Mouse (Mus musculus): ENCODE data around the gene Trim31. TPM values are rescaled to one million over a fixed set of nuclear protein-coding genes. Genes with fewer than 3 reads are reported as not detected.
"Not testable (repeated sequence)": the region's sequence is repeated elsewhere in the genome, so short reads cannot be mapped to it uniquely, and the experiment has no call there.

The Trim31 gene
- polyA plus RNA-seq, 1 experiment from 2014 or later: 43.1 TPM

DNA sequence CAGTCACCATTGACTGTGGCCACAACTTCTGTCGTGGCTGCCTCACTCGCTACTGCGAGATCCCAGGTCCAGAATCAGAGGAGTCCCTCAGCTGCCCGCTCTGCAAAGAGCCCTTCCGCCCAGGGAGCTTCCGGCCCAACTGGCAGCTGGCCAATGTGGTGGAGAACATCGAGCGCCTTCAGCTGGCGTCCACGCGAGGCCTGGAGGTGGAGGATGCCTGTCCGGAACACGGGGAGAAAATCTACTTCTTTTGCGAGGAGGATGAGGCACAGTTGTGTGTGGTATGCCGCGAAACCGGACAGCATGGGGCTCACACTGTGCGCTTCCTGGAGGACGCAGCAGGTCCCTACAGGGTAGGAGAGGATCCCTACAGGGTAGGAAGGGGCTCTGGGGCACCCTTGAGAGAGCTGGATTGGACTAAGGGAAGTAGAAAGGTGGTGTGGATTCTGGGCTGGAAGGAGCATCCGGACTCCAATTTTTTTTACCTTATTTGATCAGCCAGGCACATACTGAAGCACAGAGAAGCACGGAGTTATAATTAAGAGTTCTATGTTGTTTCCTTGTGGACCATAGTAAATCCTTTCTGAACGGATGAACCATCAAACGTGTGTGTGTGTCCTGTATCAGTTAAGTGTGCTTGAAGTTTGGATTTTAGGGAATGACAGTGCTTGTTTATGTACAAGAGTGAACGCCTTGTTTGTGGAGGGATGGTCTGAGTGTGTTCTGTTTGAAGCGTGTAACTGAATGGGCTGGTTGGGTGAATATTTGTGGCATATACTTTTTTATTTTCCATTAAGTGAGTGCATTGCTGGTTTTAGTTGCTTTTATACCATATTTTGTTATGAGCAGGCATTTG is 27.7 kb upstream of the Trim31 start:
- no peak overlapping the region for H3K27ac ChIP-seq
- no peak overlapping the region for H3K9ac ChIP-seq
- ATAC-seq: no peak
- no peaks in the 10 kb centered on the region for H3K9me3 ChIP-seq
- H3K4me1 ChIP-seq (replicated peaks): 0 out of 2 replicates have a peak, but pooled peaks cover 2% of the 10 kb centered on the region
- 74% methylated on average over 25 of the region's 25 CpGs for WGBS
- H3K4me3 ChIP-seq (replicated peaks): no peak overlapping the region
- no peak overlapping the region; the same call in 1 of the 2 replicates for H3K4me2 ChIP-seq (replicated peaks)
- H3K27me3 ChIP-seq (replicated peaks): 0 out of 2 replicates have a peak, but pooled peaks cover 5% of the 10 kb centered on the region
- no peaks in the 10 kb centered on the region for H3K36me3 ChIP-seq

DNA sequence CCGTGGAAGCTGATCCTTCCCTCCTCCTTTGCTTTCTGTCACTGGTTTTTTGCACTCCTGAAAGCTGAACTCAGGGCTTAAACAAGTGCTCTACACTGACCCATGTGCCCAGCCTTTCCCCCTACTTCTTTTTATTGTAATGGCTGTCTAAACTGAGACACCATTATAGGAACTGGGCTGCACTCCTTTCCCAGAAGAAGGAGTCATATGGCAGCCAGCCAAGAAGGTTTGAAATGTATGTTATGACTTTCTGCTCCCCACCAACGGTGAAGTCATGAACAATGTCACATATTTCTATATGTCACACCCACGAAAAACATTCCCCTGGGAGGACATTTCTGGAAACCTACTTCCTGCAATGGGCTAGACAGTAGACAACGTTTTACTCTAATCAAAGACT is 23.3 kb upstream of the Trim31 start:
- Histone ChIP-seq H3K4me2 (replicated peaks) (no peak overlapping the region), H3K27me3 (replicated peaks) (no peaks in the 10 kb centered on the region), H3K36me3 (no peaks in the 10 kb centered on the region), H3K27ac (no peak overlapping the region), H3K9me3 (no peaks in the 10 kb centered on the region), H3K4me1 (replicated peaks) (no peaks in the 10 kb centered on the region), H3K4me3 (replicated peaks) (no peak overlapping the region), H3K9ac (no peak overlapping the region)
- 32% methylated on average over 4 of the region's 4 CpGs for WGBS
- peak; percentile 4; the same call in 1 of the 2 replicates for ATAC-seq

DNA sequence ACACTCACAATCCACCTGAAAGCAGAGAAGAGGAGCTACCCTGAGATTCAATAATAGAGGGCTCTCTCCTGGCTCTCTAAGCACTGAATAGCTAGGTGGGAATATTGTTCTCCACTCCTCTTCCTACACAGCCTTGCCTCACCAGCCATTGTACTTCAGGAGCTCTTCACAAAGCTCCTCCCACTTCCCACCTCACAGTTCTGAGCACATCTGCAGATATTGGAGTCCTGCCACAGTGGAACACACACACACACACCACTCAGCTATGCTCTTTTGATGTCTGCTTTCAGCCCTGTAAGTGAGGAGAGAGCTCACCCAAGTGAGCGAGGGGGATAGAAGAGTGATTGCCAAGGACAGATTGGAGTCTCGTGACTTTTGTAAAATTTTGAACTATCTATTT is 14.6 kb upstream of the Trim31 start:
- H3K9ac ChIP-seq: no peak overlapping the region
- H3K36me3 ChIP-seq: no peaks in the 10 kb centered on the region
- 74% methylated on average over 2 of the region's 2 CpGs for WGBS
- no peak overlapping the region for H3K4me2 ChIP-seq (replicated peaks)
- no peak overlapping the region for H3K4me3 ChIP-seq (replicated peaks)
- no peak for ATAC-seq
- no peak overlapping the region for H3K27ac ChIP-seq
- no peaks in the 10 kb centered on the region for H3K9me3 ChIP-seq
- no peaks in the 10 kb centered on the region for H3K27me3 ChIP-seq (replicated peaks)
- H3K4me1 ChIP-seq (replicated peaks): no peaks in the 10 kb centered on the region

DNA sequence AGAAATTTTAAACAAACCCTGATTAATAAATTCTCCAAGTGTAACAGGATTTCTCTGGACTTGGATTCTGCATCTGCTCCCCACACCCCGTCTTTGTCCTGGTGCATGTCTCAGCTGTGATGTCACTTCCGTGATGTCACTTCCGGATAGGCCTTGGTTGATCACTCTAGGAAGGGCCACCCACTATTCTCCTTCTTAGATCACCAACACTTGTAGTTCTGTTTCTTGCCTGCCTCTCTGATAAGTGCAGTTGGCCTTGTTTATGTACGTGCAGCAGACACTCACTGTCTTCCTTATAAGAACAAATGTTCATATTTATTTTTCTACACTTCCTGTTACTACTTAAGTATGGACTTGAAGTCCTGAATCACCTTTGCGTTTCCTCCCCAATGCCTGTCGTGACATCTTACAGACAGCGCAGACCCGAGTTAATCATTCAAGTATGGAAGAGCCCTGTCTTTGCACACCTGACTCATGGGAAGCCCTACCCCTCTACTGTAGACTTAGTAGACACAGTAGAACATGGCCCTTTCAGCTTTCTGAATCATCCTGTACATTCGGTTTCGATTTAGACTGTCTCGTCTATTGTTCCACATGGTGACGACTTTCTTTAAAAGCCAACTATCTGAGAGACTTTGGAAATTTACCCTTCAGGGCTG is 12.7 kb upstream of the Trim31 start:
- no peak overlapping the region for H3K9ac ChIP-seq
- H3K27ac ChIP-seq: no peak overlapping the region
- no peaks in the 10 kb centered on the region for H3K36me3 ChIP-seq
- no peaks in the 10 kb centered on the region for H3K9me3 ChIP-seq
- no peaks in the 10 kb centered on the region for H3K27me3 ChIP-seq (replicated peaks)
- no peaks in the 10 kb centered on the region for H3K4me1 ChIP-seq (replicated peaks)
- H3K4me3 ChIP-seq (replicated peaks): no peak overlapping the region
- no peak overlapping the region for H3K4me2 ChIP-seq (replicated peaks)
- WGBS: 84% methylated on average over 12 of the region's 12 CpGs
- ATAC-seq: peak; percentile 79

DNA sequence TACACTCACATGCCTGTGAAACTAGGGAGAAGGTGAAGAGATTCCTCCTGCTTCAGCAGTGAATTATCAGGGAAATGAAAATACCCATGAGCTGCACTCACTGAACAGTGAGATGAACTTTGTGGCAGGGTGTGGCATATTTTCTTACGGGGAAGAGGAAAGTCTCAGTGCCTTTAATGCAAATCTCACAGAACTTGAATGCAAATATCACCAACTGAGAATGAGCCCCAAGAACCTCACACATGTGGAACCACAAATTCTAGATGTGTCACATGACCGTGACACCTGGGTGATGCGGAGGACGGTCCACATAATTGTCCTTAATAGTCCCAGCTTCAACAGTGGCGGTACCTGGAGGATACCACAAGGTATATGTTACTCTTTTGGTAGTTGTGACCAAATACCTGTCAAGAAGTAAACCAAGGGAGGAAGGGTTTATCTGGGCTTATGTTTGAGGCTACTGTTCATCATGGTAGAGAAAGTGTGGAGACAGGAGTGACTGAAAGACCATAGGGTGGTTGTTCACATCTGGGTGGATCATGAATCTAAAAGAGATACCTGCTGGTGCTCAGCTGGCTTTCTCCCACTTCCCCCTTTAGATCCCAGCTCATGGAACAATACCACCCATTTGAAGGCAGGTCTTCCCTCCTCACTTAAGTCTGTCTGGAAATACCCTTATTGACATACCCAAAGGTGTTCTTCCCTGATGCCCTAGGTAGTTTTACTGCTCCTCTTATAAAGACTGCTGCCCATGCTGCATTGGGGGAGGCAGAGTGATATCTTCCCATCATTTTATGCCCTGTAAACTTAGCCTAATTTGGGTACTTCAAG is 7.6 kb upstream of the Trim31 start, which contains the start of gene Trim40:
TSS of gene Trim40 (minus strand) at position 51 of the 831 bp plus-strand sequence.
- no peak within 1 kb of the TSS for H3K4me3 ChIP-seq (replicated peaks)
- no peaks in the 10 kb centered on the region for H3K27me3 ChIP-seq (replicated peaks)
- no peak within 1 kb of the TSS for H3K9ac ChIP-seq
- WGBS: 76% methylated on average over 5 of the region's 5 CpGs
- H3K9me3 ChIP-seq: no peaks in the 10 kb centered on the region
- H3K4me2 ChIP-seq (replicated peaks): no peak within 1 kb of the TSS
- ATAC-seq: peak; percentile 31
- no peak within 1 kb of the TSS for H3K27ac ChIP-seq
- H3K4me1 ChIP-seq (replicated peaks): no peaks in the 10 kb centered on the region
- no peaks in the 10 kb centered on the region for H3K36me3 ChIP-seq

DNA sequence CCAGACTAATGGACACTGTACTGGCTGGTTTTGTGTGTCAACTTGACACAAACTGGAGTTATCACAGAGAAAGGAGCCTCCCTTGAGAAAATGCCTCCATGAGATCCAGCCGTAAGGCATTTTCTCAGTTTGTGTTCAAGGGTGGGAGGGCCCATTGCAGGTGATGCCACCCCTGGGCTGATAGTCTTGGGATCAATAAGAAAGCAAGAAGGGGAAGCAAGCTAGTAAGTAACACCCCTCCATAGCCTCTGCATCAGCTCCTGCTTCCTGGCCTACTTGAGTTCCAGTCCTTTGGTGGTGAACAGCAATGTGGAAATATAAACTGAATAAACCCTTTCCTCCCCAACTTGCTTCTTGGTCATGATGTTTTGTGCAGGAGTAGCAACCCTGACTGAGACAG is 6.4 kb upstream of the Trim31 start:
- not testable (repeated sequence) for H3K4me2 ChIP-seq (replicated peaks); H3K9ac ChIP-seq; H3K9me3 ChIP-seq; H3K27me3 ChIP-seq (replicated peaks); H3K4me1 ChIP-seq (replicated peaks); H3K36me3 ChIP-seq; H3K4me3 ChIP-seq (replicated peaks); ATAC-seq
- WGBS: 81% methylated on average over 1 of the region's 1 CpGs
- 0 out of 2 replicates have a peak overlapping the region, but pooled peaks have one; percentile 3 for H3K27ac ChIP-seq

DNA sequence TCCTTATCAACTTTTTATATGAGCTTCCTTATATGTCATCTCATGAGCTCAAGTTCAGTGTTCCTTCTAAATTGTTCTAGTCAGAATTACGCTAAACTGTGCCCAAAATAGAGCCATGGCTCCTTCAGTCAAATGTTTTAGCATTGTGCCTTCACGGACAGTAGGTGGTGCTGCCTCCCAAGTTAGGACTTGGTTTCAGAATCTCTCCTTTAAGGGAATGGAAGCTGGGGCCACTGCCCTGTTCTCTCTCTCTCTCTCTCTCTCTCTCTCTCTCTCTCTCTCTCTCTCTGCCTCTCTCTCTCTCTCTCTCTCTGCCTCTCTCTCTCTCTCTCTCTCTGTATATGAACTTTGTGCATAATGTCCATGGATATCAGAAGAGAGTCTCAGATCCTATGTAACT is 5.6 kb upstream of the Trim31 start:
- 16% methylated on average over 2 of the region's 2 CpGs for WGBS
- H3K4me2 ChIP-seq (replicated peaks): no peak overlapping the region
- no peak overlapping the region for H3K9ac ChIP-seq
- no peak overlapping the region for H3K27ac ChIP-seq
- H3K9me3 ChIP-seq: no peaks in the 10 kb centered on the region
- no peak for ATAC-seq
- no peak overlapping the region for H3K4me3 ChIP-seq (replicated peaks)
- no peaks in the 10 kb centered on the region for H3K36me3 ChIP-seq
- H3K27me3 ChIP-seq (replicated peaks): no peaks in the 10 kb centered on the region
- H3K4me1 ChIP-seq (replicated peaks): no peaks in the 10 kb centered on the region

DNA sequence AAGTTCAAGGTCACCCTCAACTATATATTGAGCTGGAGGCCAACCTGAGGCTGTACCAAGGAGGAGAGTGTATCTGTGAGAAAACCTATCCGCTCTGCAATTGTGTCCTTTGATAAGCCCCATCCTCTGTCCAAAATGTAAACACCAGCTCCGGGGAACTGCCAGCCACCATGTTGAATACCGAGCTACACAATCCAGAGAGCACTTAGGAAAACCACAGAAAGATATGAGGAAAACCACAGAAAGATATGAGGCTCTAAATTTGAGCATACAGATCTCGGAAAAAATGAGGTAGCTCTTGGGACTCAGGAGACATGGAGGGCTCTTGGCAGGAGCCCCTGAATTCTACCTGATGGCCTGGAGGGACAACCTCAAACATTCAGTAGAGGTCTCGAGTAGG is 4.5 kb upstream of the Trim31 start:
- Histone ChIP-seq H3K36me3 (no peaks in the 10 kb centered on the region), H3K9me3 (no peaks in the 10 kb centered on the region), H3K27ac (0 out of 2 replicates have a peak overlapping the region, but pooled peaks have one; percentile 9), H3K4me1 (replicated peaks) (no peaks in the 10 kb centered on the region), H3K4me3 (replicated peaks) (no peak overlapping the region), H3K27me3 (replicated peaks) (no peaks in the 10 kb centered on the region), H3K9ac (no peak overlapping the region), H3K4me2 (replicated peaks) (no peak overlapping the region)
- WGBS: 59% methylated on average over 5 of the region's 5 CpGs
- no peak for ATAC-seq

DNA sequence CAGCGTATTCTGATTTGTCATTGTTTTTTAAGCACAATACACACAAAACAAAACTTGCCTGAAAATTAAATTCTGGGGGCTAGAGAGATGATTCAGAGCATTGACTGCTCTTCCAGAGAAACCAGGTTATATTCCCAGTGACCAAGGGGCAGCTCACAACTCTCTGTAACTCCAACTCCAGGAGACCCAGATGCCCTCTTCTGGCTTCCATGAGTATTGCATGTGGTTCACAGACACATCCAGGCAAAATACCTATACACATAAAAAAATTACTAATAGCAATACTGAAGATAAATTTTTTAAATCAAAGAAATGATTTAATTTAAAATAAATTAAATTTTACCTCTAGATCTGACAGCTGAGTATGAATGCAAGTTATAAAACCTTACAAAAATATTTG is 1.3 kb upstream of the Trim31 start:
- no peak overlapping the region for H3K27ac ChIP-seq
- WGBS: 84% methylated on average over 1 of the region's 1 CpGs
- no peak overlapping the region for H3K4me2 ChIP-seq (replicated peaks)
- no peak overlapping the region for H3K4me3 ChIP-seq (replicated peaks)
- no peaks in the 10 kb centered on the region for H3K27me3 ChIP-seq (replicated peaks)
- H3K9me3 ChIP-seq: no peaks in the 10 kb centered on the region
- no peak overlapping the region for H3K9ac ChIP-seq
- H3K4me1 ChIP-seq (replicated peaks): no peaks in the 10 kb centered on the region
- H3K36me3 ChIP-seq: no peaks in the 10 kb centered on the region
- no peak for ATAC-seq

DNA sequence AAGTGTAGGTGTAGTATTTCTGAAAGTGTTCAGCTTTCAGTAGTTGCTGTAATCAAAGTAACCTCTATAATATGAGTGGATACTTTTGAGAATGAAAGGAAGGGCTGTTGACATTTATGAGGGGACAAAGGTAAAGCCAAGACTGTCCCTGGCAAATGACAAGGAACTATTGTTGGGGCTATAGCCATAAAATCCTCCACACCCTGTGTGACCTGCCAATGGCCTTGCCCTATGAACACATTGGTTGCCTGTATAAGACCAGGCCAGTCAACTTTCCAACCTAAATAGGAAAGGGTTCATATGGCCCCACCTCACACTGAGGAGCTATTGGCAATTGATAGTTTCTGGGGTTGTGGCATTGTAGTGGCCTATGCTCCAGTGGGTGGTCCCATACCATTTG is 853 bp upstream of the Trim31 start:
- peak overlapping the region; percentile 38; the same call in 1 of the 2 replicates for H3K4me2 ChIP-seq (replicated peaks)

DNA sequence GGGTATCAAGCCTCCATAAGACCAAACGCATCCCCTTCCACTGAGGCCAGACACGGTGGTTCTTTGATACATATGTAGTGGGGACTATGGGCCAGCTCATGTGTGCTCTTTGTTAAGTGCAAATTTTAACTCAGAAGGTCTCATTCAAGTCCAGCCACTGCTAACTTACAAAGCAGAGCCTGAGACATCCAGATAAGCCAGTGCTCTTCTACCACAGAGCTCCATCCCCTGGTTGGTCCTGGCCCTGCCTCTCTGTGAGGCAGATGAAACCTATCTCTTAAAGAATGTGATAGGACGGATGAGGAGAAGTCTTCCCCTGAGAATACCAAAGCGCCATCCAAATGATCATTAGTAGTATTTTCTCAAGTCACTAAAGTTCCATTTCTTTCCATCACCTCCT is 1.5 kb downstream of the Trim31 start:
- H3K9me3 ChIP-seq: no peaks in the 10 kb centered on the region
- H3K9ac ChIP-seq: no peak overlapping the region
- no peaks in the 10 kb centered on the region for H3K27me3 ChIP-seq (replicated peaks)
- H3K27ac ChIP-seq: no peak overlapping the region
- H3K4me3 ChIP-seq (replicated peaks): peak overlapping the region; percentile 22
- WGBS: 86% methylated on average over 4 of the region's 4 CpGs
- H3K4me1 ChIP-seq (replicated peaks): no peaks in the 10 kb centered on the region
- H3K36me3 ChIP-seq: no peaks in the 10 kb centered on the region
- peak overlapping the region; percentile 50 for H3K4me2 ChIP-seq (replicated peaks)
- ATAC-seq: no peak

More for the DNA sequence above, 853 bp upstream of the Trim31 start:
- ATAC-seq: peak; percentile 85
- Histone ChIP-seq H3K9me3 (no peaks in the 10 kb centered on the region), H3K9ac (no peak overlapping the region), H3K4me3 (replicated peaks) (no peak overlapping the region), H3K27me3 (replicated peaks) (no peaks in the 10 kb centered on the region), H3K27ac (peak overlapping the region; percentile 89), H3K36me3 (no peaks in the 10 kb centered on the region), H3K4me1 (replicated peaks) (no peaks in the 10 kb centered on the region)

DNA sequence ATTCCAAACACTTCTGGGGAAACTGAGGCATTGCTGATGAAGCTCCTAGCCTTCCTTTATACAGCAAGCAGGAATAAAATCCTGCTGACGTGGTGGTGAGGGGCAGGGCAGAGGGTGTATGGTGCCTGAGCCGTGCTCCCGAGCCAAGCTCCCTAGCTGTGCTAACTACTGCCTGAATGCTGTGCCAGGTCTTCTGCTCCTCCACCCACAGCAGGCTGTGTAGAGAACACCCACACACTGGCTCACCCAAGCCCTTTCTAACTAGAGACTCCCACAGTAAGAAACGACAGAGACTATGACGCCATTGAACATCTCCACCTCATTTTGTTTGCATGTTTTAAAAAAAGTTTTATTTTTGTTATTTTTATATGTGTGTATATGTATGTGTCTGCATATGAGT is 2.1 kb downstream of the Trim31 start:
- Histone ChIP-seq H3K4me2 (replicated peaks) (peak overlapping the region; percentile 50), H3K9ac (no peak overlapping the region), H3K4me3 (replicated peaks) (peak overlapping the region; percentile 22), H3K9me3 (no peaks in the 10 kb centered on the region), H3K36me3 (no peaks in the 10 kb centered on the region), H3K4me1 (replicated peaks) (no peaks in the 10 kb centered on the region), H3K27me3 (replicated peaks) (no peaks in the 10 kb centered on the region), H3K27ac (no peak overlapping the region)
- ATAC-seq: no peak
- WGBS: 89% methylated on average over 5 of the region's 5 CpGs
